Mouse (Mus musculus) olfactory bulb, adult 2 months (tissue): ENCODE measurements around the gene Gm2035.
"Not testable (repeated sequence)": the region's sequence is repeated elsewhere in the genome, so short reads cannot be mapped to it uniquely, and the experiment has no call there.

Experiments
- CTCF ChIP-seq: fragments of 200-500 bp; IDR thresholded peaks from 2 replicates; pipeline ENCODE4 v1.5.1; 2012; ENCODE audit warnings: low read depth, mild to moderate bottlenecking, low read length, moderate library complexity; ENCODE audit not compliant: insufficient read depth
- POLR2A ChIP-seq: fragments of 200-500 bp; IDR thresholded peaks from 2 replicates; pipeline ENCODE4 v1.6.1; 2012; ENCODE audit warnings: mild to moderate bottlenecking, low read depth, low read length, moderate library complexity; ENCODE audit not compliant: insufficient read depth

GRCm38 (mm10) chr12:87953780-87954179, 34.1 kb upstream of the Gm2035 start, which contains the start of gene Gm2042:
- not testable (repeated sequence) for TF ChIP-seq POLR2A, CTCF
